Mouse (Mus musculus): Measurements from ENCODE around the gene Hoxa2. TPM values are rescaled to one million over a fixed set of nuclear protein-coding genes. Genes with fewer than 3 reads are reported as not detected.

Gene Hoxa2
- polyA plus RNA-seq, 1 experiment from 2014 or later: 3.3 TPM

GRCm38 (mm10) chr6:52211170-52211935 lies 46.7 kb upstream of the Hoxa2 start:
- peak; percentile 54 for ATAC-seq
- no peak overlapping the region for H3K27ac ChIP-seq (ENCODE audit: low read depth, low read length)
- H3K4me3 ChIP-seq (ENCODE audit: low read depth, low read length): peak overlapping the region; percentile 52
- peak; percentile 86 for TF ChIP-seq CTCF (IDR thresholded peaks at IDR 0.05; ENCODE audit: low read depth)
- 4% methylated on average over 37 of the region's 37 CpGs for WGBS
- no peaks in the 10 kb centered on the region for H3K9me3 ChIP-seq (ENCODE audit: control insufficient read depth)
- H3K4me2 ChIP-seq (replicated peaks; ENCODE audit: low read depth): peak overlapping the region; percentile 66
- peaks cover 91% of the 10 kb centered on the region for H3K27me3 ChIP-seq (replicated peaks; ENCODE audit: control insufficient read depth, insufficient read depth, low read length)
- no peaks in the 10 kb centered on the region for H3K4me1 ChIP-seq (replicated peaks; ENCODE audit: control insufficient read depth, insufficient read depth, low read length)
- no peaks in the 10 kb centered on the region for H3K36me3 ChIP-seq (ENCODE audit: control insufficient read depth, insufficient read depth)
- peak overlapping the region; percentile 41 for H3K9ac ChIP-seq (ENCODE audit: low read depth, low read length)

GRCm38 (mm10) chr6:52209685-52210046 lies 45.0 kb upstream of the Hoxa2 start:
- Histone ChIP-seq H3K9me3 (ENCODE audit: control insufficient read depth) (no peaks in the 10 kb centered on the region), H3K4me3 (ENCODE audit: low read depth, low read length) (0 out of 2 replicates have a peak overlapping the region, but pooled peaks have one; percentile 37), H3K9ac (ENCODE audit: low read depth, low read length) (no peak overlapping the region), H3K27me3 (replicated peaks; ENCODE audit: control insufficient read depth, insufficient read depth, low read length) (peaks cover 91% of the 10 kb centered on the region), H3K36me3 (ENCODE audit: control insufficient read depth, insufficient read depth) (no peaks in the 10 kb centered on the region), H3K27ac (ENCODE audit: low read depth, low read length) (no peak overlapping the region), H3K4me1 (replicated peaks; ENCODE audit: control insufficient read depth, insufficient read depth, low read length) (no peaks in the 10 kb centered on the region), H3K4me2 (replicated peaks; ENCODE audit: low read depth) (peak overlapping the region; percentile 66)
- WGBS: 34% methylated on average over 12 of the region's 12 CpGs
- TF ChIP-seq CTCF (IDR thresholded peaks at IDR 0.05; ENCODE audit: low read depth): no peak
- no peak for ATAC-seq

GRCm38 (mm10) chr6:52208868-52209684 lies 44.4 kb upstream of the Hoxa2 start:
- no peak for TF ChIP-seq CTCF (IDR thresholded peaks at IDR 0.05; ENCODE audit: low read depth)
- peak overlapping the region; percentile 66 for H3K4me2 ChIP-seq (replicated peaks; ENCODE audit: low read depth)
- peak overlapping the region; percentile 37 for H3K4me3 ChIP-seq (ENCODE audit: low read depth, low read length)
- H3K27ac ChIP-seq (ENCODE audit: low read depth, low read length): no peak overlapping the region
- H3K36me3 ChIP-seq (ENCODE audit: control insufficient read depth, insufficient read depth): no peaks in the 10 kb centered on the region
- peaks cover 90% of the 10 kb centered on the region for H3K27me3 ChIP-seq (replicated peaks; ENCODE audit: control insufficient read depth, insufficient read depth, low read length)
- H3K4me1 ChIP-seq (replicated peaks; ENCODE audit: control insufficient read depth, insufficient read depth, low read length): no peaks in the 10 kb centered on the region
- peak overlapping the region; percentile 46 for H3K9ac ChIP-seq (ENCODE audit: low read depth, low read length)
- 34% methylated on average over 15 of the region's 18 CpGs for WGBS
- no peak for ATAC-seq
- H3K9me3 ChIP-seq (ENCODE audit: control insufficient read depth): no peaks in the 10 kb centered on the region

GRCm38 (mm10) chr6:52208072-52208867 lies 43.6 kb upstream of the Hoxa2 start, which contains the start of gene Hoxa6:
Gene Hoxa6 (minus strand): TSS chr6:52208722.
- Histone ChIP-seq H3K4me2 (replicated peaks; ENCODE audit: low read depth) (peak within 1 kb of the TSS; percentile 66), H3K9ac (ENCODE audit: low read depth, low read length) (peak within 1 kb of the TSS; percentile 46), H3K27ac (ENCODE audit: low read depth, low read length) (peak within 1 kb of the TSS; percentile 35; the same call in 1 of the 2 replicates), H3K27me3 (replicated peaks; ENCODE audit: control insufficient read depth, insufficient read depth, low read length) (peaks cover 88% of the 10 kb centered on the region), H3K4me1 (replicated peaks; ENCODE audit: control insufficient read depth, insufficient read depth, low read length) (no peaks in the 10 kb centered on the region), H3K4me3 (ENCODE audit: low read depth, low read length) (peak within 1 kb of the TSS; percentile 37), H3K36me3 (ENCODE audit: control insufficient read depth, insufficient read depth) (no peaks in the 10 kb centered on the region), H3K9me3 (ENCODE audit: control insufficient read depth) (no peaks in the 10 kb centered on the region)
- 8% methylated on average over 47 of the region's 47 CpGs for WGBS
- ATAC-seq: no peak
- TF ChIP-seq CTCF (IDR thresholded peaks at IDR 0.05; ENCODE audit: low read depth): no peak

GRCm38 (mm10) chr6:52207684-52207976 lies 43.0 kb upstream of the Hoxa2 start:
- no peak for ATAC-seq
- H3K9me3 ChIP-seq (ENCODE audit: control insufficient read depth): no peaks in the 10 kb centered on the region
- peaks cover 81% of the 10 kb centered on the region for H3K27me3 ChIP-seq (replicated peaks; ENCODE audit: control insufficient read depth, insufficient read depth, low read length)
- H3K27ac ChIP-seq (ENCODE audit: low read depth, low read length): no peak overlapping the region
- H3K4me3 ChIP-seq (ENCODE audit: low read depth, low read length): no peak overlapping the region
- H3K4me1 ChIP-seq (replicated peaks; ENCODE audit: control insufficient read depth, insufficient read depth, low read length): no peaks in the 10 kb centered on the region
- H3K4me2 ChIP-seq (replicated peaks; ENCODE audit: low read depth): no peak overlapping the region
- no peak for TF ChIP-seq CTCF (IDR thresholded peaks at IDR 0.05; ENCODE audit: low read depth)
- H3K9ac ChIP-seq (ENCODE audit: low read depth, low read length): no peak overlapping the region
- no peaks in the 10 kb centered on the region for H3K36me3 ChIP-seq (ENCODE audit: control insufficient read depth, insufficient read depth)

Measured in intestine, postnatal 0 days (tissue).